Mouse (Mus musculus) E14TG2a.4 (cell line): ENCODE results near the gene Tysnd1.

ENCODE experiments used
- CTCF ChIP-seq: conservative IDR thresholded peaks from 2 replicates; pipeline ENCODE4 v1.5.1; 2014; ENCODE audit warnings: low read length
- POU5F1 ChIP-seq: IDR thresholded peaks from 2 replicates; pipeline ENCODE4 v1.6.1; 2014; ENCODE audit warnings: low read length, borderline replicate concordance

GRCm38 (mm10) chr10:61745133-61745532 is 49.8 kb downstream of the Tysnd1 start:
- TF ChIP-seq CTCF (peak; percentile 95), POU5F1 (no peak)
